Mouse (Mus musculus) Patski (cell line): ENCODE measurements around the gene Adgrf1. TPM values are rescaled to one million over a fixed set of nuclear protein-coding genes. Genes with fewer than 3 reads are reported as not detected.
"Not testable (repeated sequence)": the region's sequence is repeated elsewhere in the genome, so short reads cannot be mapped to it uniquely, and the experiment has no call there.

ENCODE experiments used
- ATAC-seq: fragments of 100-300 bp; one replicate; pipeline ENCODE4 v1.8.0; 2021
- CTCF ChIA-PET: fragments of 350-600 bp; sonication (Branson Sonifier 250); formaldehyde crosslinking; loops from one replicate; lab custom pipeline; 2022; ENCODE audit warnings: inconsistent platforms; lab: Charles Lee
- POLR2A ChIA-PET: fragments of 350-600 bp; sonication (Branson Sonifier 250); formaldehyde crosslinking; loops from one replicate; lab custom pipeline; 2022; ENCODE audit warnings: antibody characterized with exemption, inconsistent platforms; lab: Charles Lee
- DNase-seq: peaks from one replicate; pipeline ENCODE4 v3.0.0-alpha.2; 2011; ENCODE audit warnings: low read depth, low spot score
- H3K27me3 ChIP-seq: fragments of 371-371 bp; one replicate; pipeline ENCODE4 v1.5.1; 2021
- CTCF ChIP-seq: fragments of 100-300 bp; IDR thresholded peaks from one replicate; pipeline ENCODE4 v1.5.1; 2021
- in situ Hi-C: fragments of 300-500 bp; cut with MboI; formaldehyde crosslinking; loops from 3 replicates; pipeline ENCODE4 v1.11.1; 2018; ENCODE audit warnings: low pct_unique_long_range_greater_than_20kb, mixed read lengths
- polyA plus RNA-seq: library from polyadenylated mRNA; unstranded; gene quantifications from one replicate; pipeline ENCODE4 v1.2.3, GENCODE M21; 2021

Gene Adgrf1
- polyA plus RNA-seq, 1 experiment from 2014 or later: 0.06 TPM

- ChIA-PET POLR2A (interaction anchor here (0.6 to 0.9 kb wide), 2 partner anchors 60 to 131 kb away, joined by 3 to 4 read pairs; no protein-coding TSS in a partner anchor), CTCF (interaction anchor here (1.0 to 5.3 kb wide), 14 partner anchors 11 to 285 kb away, joined by 3 to 73 read pairs (median 4); no protein-coding TSS in a partner anchor)
- in situ Hi-C loops: loop anchor here (5.0 to 10.0 kb wide), 4 partner anchors 59 to 311 kb away; partner anchors contain the start of gene Tnfrsf21
- no peak for TF ChIP-seq CTCF
- no peaks in the 10 kb centered on the region for H3K27me3 ChIP-seq
- peak; percentile 55 for DNase-seq
- peak; percentile 66 for ATAC-seq
Observed at GRCm38 (mm10) chr17:43325986-43326671, 56.0 kb downstream of the Adgrf1 start.

DNA sequence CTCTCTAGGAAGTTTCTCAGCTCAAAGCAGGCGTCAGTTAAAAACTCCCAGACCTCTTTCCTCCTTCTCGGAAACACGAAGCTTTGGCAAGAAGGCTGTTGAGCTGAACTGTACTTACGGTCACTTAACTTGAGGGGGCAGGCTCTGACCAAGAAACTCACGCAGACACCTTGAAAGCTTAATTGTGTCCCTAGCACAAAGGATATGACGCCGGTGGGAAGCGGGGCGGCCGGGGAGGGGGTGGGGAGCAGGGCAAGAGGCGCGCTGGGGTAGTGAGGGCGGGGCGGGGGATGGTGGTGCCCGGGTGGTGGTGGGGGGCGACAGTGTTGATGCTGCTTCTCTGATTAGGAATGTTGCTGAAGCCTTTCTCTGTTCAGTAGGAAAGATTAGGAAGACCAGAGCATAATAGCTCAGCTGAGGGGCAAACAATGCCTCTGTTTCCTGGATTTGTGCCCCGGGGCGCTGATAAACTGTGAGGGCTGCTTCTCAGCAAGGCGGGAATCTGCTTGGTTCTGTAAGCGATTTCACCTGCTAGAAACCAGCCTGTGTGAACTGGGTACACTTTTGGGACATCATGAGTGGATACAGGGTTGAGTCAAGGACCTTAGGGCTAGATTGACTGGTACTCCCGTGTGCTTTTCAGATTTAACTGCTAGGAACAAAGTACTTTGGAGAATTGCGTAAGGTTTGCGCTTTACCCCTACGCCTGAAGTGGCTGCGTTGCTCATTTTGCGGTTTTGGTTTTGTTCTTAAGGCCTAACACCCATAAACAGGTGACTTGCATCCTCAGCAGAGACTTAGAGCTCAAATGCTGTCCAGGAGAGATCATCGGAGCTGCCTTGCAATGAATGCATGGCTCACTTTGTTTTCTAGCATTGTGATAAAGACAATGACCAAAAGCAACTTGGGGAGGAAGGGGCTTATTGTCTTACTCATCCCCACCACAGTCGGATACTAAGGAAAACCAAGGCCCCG lies 56.9 kb downstream of the Adgrf1 start:
- TF ChIP-seq CTCF: peak; percentile 76
- ATAC-seq (peak; percentile 72), DNase-seq (peak; percentile 51)
- in situ Hi-C loops: loop anchor here (5.0 to 10.0 kb wide), 4 partner anchors 60 to 312 kb away; partner anchors contain the start of gene Tnfrsf21
- H3K27me3 ChIP-seq: no peaks in the 10 kb centered on the region
- CTCF ChIA-PET: interaction anchor here (1.0 to 5.3 kb wide), 14 partner anchors 15 to 284 kb away, joined by 3 to 73 read pairs (median 4); no protein-coding TSS in a partner anchor
- POLR2A ChIA-PET: interaction anchor here (0.9 kb wide), 1 partner anchor 61 kb away, joined by 3 read pairs; no protein-coding TSS in a partner anchor

- DNase-seq (no peak), ATAC-seq (no peak)
- POLR2A ChIA-PET: interaction anchor here (0.6 kb wide), 1 partner anchor 62 kb away, joined by 5 read pairs; no protein-coding TSS in a partner anchor
- CTCF ChIA-PET: interaction anchor here (1.0 to 5.3 kb wide), 6 partner anchors 19 to 270 kb away, joined by 3 to 73 read pairs (median 6); no protein-coding TSS in a partner anchor
- in situ Hi-C loops: loop anchor here (5.0 to 10.0 kb wide), 4 partner anchors 61 to 313 kb away; partner anchors contain the start of gene Tnfrsf21
- TF ChIP-seq CTCF: no peak
- H3K27me3 ChIP-seq: no peaks in the 10 kb centered on the region
Observed at GRCm38 (mm10) chr17:43327810-43328209, 57.7 kb downstream of the Adgrf1 start.

DNA sequence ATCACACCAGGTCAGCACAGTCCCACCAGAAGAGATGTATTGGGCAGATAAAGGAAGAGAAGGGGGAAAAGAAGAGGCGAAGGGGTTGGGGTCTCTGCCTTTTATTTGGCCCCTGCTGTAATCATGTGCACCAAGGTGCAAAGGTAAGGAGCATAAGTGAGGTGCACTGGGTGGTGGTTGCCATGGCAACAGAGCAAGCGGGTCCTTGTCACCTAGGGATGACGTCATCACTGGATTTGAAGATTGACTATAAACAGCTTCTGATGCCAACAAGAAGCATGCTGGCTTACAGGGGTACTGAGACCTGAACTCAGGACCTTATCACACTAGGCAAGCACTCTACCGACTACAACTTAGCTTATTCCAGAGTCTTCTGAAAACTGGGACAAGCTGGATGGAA lies 59.1 kb downstream of the Adgrf1 start:
- ATAC-seq (no peak), DNase-seq (no peak)
- CTCF ChIA-PET: interaction anchor here (1.0 to 1.6 kb wide), 4 partner anchors 9 to 132 kb away, joined by 3 to 5 read pairs (median 4); no protein-coding TSS in a partner anchor
- POLR2A ChIA-PET: no interaction called here
- TF ChIP-seq CTCF: no peak
- in situ Hi-C loops: loop anchor here (5.0 to 10.0 kb wide), 4 partner anchors 62 to 314 kb away; partner anchors contain the start of gene Tnfrsf21
- H3K27me3 ChIP-seq: no peaks in the 10 kb centered on the region

- in situ Hi-C loops: loop anchor here (5.0 to 10.0 kb wide), 4 partner anchors 62 to 315 kb away; partner anchors contain the start of gene Tnfrsf21
- ATAC-seq (no peak), DNase-seq (no peak)
- H3K27me3 ChIP-seq: no peaks in the 10 kb centered on the region
- ChIA-PET POLR2A (no interaction called here), CTCF (interaction anchor here (1.0 to 1.6 kb wide), 4 partner anchors 9 to 131 kb away, joined by 3 to 5 read pairs (median 4); no protein-coding TSS in a partner anchor)
- TF ChIP-seq CTCF: no peak
Observed at GRCm38 (mm10) chr17:43329761-43330183, 59.6 kb downstream of the Adgrf1 start.

DNA sequence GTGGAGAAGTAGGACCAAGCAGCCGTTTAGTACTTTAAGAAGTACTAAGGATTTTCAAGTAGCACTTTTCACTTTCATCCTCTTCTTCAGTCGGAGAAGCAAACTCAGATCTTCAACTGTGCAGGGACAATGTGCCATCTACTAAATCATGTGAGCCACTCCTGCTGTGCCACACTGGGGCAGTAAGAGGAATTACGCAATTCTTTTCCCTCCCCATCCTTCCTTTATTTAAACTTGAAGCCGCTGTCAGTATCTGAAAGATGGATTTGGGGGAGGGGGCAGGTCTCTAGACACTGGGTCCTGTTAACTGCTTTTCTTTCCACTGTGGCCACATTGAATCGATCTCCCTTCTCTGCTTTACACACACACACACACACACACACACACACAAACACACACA lies 62.6 kb downstream of the Adgrf1 start:
- POLR2A ChIA-PET: no interaction called here
- in situ Hi-C loops: no loop called here
- no peak for TF ChIP-seq CTCF
- DNase-seq (no peak), ATAC-seq (no peak)
- H3K27me3 ChIP-seq: no peaks in the 10 kb centered on the region
- CTCF ChIA-PET: no interaction called here

DNA sequence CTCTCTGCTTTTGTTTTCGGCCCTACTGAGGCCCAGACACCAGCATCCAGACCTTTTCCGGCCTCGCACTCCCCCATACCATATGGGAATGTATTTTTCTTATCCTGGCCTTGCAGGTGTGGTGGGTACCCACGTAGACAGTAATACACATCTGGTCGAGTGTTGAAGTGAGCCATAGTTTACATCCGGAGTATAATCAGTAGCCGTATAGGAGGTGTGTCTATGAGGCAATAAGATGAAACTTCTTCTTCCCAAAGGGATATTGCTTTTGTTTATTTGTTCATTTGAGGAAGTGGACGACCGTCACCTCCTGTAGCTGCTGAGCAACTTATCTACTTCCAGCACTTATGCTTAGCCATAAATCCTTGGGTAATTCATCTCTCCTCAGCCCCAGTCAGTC lies 63.9 kb downstream of the Adgrf1 start:
- ATAC-seq (no peak), DNase-seq (no peak)
- in situ Hi-C loops: no loop called here
- ChIA-PET POLR2A (no interaction called here), CTCF (no interaction called here)
- no peak for TF ChIP-seq CTCF
- H3K27me3 ChIP-seq: no peaks in the 10 kb centered on the region

GRCm38 (mm10) chr17:43337643-43338042 lies 67.5 kb downstream of the Adgrf1 start:
- no peak for TF ChIP-seq CTCF
- H3K27me3 ChIP-seq: no peaks in the 10 kb centered on the region
- no peak for ATAC-seq
- in situ Hi-C loops: no loop called here
- CTCF ChIA-PET: interaction anchor here (1.2 kb wide), 1 partner anchor 8 kb away, joined by 5 read pairs; no protein-coding TSS in a partner anchor
- POLR2A ChIA-PET: interaction anchor here (0.7 kb wide), 1 partner anchor 34 kb away, joined by 3 read pairs; no protein-coding TSS in a partner anchor
- no peak for DNase-seq

DNA sequence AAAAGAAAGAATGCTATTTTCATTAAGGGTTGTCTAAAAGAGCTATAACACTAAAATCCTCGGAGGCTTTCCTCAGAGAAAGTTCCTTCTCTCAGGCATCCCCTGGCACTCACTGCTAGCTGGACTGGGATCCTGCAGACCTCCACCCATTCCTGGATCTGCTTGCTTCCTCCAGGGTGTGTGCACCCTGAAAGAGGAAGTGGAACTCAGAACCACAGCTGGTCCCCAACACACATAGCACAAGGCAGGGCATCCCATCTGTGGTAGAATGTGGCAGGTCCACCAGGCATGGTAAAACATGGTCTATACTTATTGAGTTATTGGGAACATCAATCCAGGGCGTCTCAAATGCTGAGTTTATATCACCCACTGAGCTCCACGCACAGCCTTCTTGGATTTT lies 68.2 kb downstream of the Adgrf1 start:
- no peak for ATAC-seq
- no peaks in the 10 kb centered on the region for H3K27me3 ChIP-seq
- no peak for DNase-seq
- TF ChIP-seq CTCF: no peak
- in situ Hi-C loops: no loop called here
- ChIA-PET POLR2A (interaction anchor here (0.7 kb wide), 1 partner anchor 33 kb away, joined by 3 read pairs; no protein-coding TSS in a partner anchor), CTCF (interaction anchor here (0.6 to 1.3 kb wide), 3 partner anchors 9 to 26 kb away, joined by 3 to 5 read pairs (median 3); no protein-coding TSS in a partner anchor)

- DNase-seq, POLR2A ChIA-PET, ATAC-seq, CTCF ChIA-PET, H3K27me3 ChIP-seq, in situ Hi-C loops: not testable (repeated sequence)
Observed at GRCm38 (mm10) chr17:43346499-43346898, 76.4 kb downstream of the Adgrf1 start.
